Mouse (Mus musculus): ENCODE data around the gene Dctd. TPM values are rescaled to one million over a fixed set of nuclear protein-coding genes. Genes with fewer than 3 reads are reported as not detected.
A peak's percentile ranks its signal among the peaks of the same experiment; 100 is the strongest.
"Not testable (repeated sequence)": the region's sequence is repeated elsewhere in the genome, so short reads cannot be mapped to it uniquely, and the experiment has no call there.

Dctd gene
- polyA plus RNA-seq, 1 experiment from 2014 or later = 14.2 TPM

DNA sequence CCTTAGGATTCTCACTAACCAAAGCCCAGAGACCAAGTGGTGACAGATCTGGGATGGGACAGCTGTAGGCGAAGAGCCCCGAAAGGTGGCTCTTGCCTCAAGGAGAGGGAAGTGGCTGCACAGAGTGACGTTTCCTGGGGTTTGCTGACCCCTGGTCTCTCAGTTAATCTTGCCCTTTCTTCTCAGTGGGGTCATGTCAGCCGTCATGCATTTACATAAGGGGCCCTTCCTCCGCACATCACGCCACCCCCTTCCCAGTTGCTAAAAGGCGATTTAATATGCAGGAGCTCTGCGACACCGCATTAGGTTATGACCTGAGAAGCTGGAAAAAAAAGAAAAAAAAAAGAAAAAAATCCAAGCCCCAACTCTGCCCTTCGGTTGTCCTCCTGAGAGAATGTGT is 58.8 kb downstream of the Dctd start:
- no peaks in the 10 kb centered on the region for H3K36me3 ChIP-seq (ENCODE audit: control insufficient read depth, insufficient read depth, low read length)
- no peak overlapping the region for H3K4me3 ChIP-seq (ENCODE audit: low read depth, low read length)
- H3K4me1 ChIP-seq (ENCODE audit: control insufficient read depth, insufficient read depth, low read length) = peaks cover 14% of the 10 kb centered on the region
- 61% methylated on average over 10 of the region's 10 CpGs for WGBS
- ATAC-seq (no peak), DNase-seq (ENCODE audit: low spot score) (no peak)
- no peaks in the 10 kb centered on the region for H3K27me3 ChIP-seq (replicated peaks; ENCODE audit: control insufficient read depth, insufficient read depth, low read length)
- no peak overlapping the region for H3K27ac ChIP-seq (ENCODE audit: low read depth, low read length)
- no peak overlapping the region for H3K9ac ChIP-seq (ENCODE audit: low read length)
- H3K4me2 ChIP-seq (ENCODE audit: low read length) = no peak overlapping the region
- no peaks in the 10 kb centered on the region for H3K9me3 ChIP-seq (replicated peaks; ENCODE audit: control insufficient read depth, low read length)

DNA sequence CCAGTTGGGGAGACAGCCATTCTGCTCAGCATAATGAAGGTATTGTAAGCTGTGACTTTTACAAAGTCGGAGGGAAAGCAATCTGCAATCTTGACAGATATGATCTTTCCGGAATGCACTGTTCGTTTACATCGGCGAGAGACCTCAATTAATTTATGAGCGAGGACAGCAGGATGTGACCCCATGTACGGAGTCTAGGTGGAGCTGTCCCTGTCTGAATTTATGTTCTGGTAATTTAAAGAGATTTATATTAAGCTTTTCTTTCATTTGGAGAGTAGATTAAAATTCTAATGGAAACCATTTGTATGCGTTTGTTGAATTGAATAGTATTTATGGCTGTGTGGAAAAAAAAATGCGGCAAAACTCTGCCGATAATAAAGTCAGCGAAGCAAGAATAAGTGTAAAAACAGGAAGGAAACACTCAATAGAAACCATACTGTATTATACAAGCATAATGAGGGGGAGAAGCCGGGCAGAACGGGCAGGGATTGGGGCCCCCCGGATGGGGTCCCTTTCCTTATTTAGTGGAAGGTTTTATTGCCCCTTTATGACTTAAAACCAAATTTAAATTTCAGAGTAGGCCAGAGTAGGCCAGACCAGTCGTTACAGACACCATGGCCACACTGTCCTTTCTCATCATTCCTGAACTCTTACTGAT is 59.8 kb downstream of the Dctd start:
- Histone ChIP-seq H3K4me3 (ENCODE audit: low read depth, low read length) (no peak overlapping the region), H3K27ac (ENCODE audit: low read depth, low read length) (no peak overlapping the region), H3K9me3 (replicated peaks; ENCODE audit: control insufficient read depth, low read length) (no peaks in the 10 kb centered on the region), H3K36me3 (ENCODE audit: control insufficient read depth, insufficient read depth, low read length) (no peaks in the 10 kb centered on the region), H3K27me3 (replicated peaks; ENCODE audit: control insufficient read depth, insufficient read depth, low read length) (no peaks in the 10 kb centered on the region), H3K4me1 (ENCODE audit: control insufficient read depth, insufficient read depth, low read length) (peaks cover 5% of the 10 kb centered on the region), H3K9ac (ENCODE audit: low read length) (no peak overlapping the region), H3K4me2 (ENCODE audit: low read length) (no peak overlapping the region)
- no peak for ATAC-seq
- 59% methylated on average over 15 of the region's 15 CpGs for WGBS
- no peak for DNase-seq (ENCODE audit: low spot score)

DNA sequence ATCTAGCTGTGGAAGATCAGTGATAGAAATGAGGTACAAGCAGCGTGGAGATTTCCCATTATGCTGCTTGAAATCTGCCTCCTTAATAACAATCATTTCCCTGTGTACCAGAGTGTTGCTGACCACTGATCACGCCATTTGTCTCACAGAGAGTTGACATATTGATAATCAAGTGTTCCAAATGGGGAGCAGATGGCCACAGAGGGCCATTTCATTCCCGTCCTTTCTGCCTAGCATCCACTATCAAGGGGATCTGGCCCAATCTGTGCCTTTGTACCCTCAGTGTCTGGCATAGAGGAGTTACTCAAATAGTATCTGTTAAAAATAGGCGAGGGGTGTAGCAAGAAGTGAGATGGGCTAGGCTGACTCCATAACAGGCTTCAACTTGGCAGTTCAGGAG is 78.5 kb downstream of the Dctd start:
- H3K9me3 ChIP-seq (replicated peaks; ENCODE audit: control insufficient read depth, low read length) = no peaks in the 10 kb centered on the region
- H3K9ac ChIP-seq (ENCODE audit: low read length) = no peak overlapping the region
- peaks cover 6% of the 10 kb centered on the region; the same call in 1 of the 2 replicates for H3K4me1 ChIP-seq (ENCODE audit: control insufficient read depth, insufficient read depth, low read length)
- H3K4me3 ChIP-seq (ENCODE audit: low read depth, low read length) = no peak overlapping the region
- H3K27ac ChIP-seq (ENCODE audit: low read depth, low read length) = no peak overlapping the region
- no peaks in the 10 kb centered on the region for H3K36me3 ChIP-seq (ENCODE audit: control insufficient read depth, insufficient read depth, low read length)
- ATAC-seq (no peak), DNase-seq (ENCODE audit: low spot score) (no peak)
- no peaks in the 10 kb centered on the region for H3K27me3 ChIP-seq (replicated peaks; ENCODE audit: control insufficient read depth, insufficient read depth, low read length)
- 84% methylated on average over 4 of the region's 4 CpGs for WGBS
- H3K4me2 ChIP-seq (ENCODE audit: low read length) = no peak overlapping the region

DNA sequence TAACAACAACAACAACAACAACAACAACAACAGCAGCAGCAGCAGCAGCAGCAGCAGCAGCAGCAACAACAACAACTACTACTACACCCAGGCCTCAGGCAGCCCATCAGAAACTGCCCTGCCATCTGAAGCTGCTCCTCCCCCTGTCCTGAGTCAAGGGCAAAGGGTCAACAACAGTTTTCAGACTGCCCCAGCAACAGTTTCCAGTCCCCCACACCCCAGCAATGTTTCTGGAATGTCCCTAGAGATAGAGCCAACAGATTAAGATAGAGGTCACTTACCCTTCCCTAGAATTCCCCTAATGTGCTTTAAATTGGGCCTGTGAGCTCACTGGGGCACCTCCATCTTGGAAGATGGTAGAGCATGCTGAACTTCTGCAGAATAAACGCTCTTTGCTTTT is 79.0 kb downstream of the Dctd start:
- 100% methylated on average over 1 of the region's 1 CpGs for WGBS
- Histone ChIP-seq H3K27ac (ENCODE audit: low read depth, low read length) (0 out of 2 replicates have a peak overlapping the region, but pooled peaks have one; percentile 48), H3K27me3 (replicated peaks; ENCODE audit: control insufficient read depth, insufficient read depth, low read length) (no peaks in the 10 kb centered on the region), H3K9me3 (replicated peaks; ENCODE audit: control insufficient read depth, low read length) (no peaks in the 10 kb centered on the region), H3K4me1 (ENCODE audit: control insufficient read depth, insufficient read depth, low read length) (peaks cover 6% of the 10 kb centered on the region; the same call in 1 of the 2 replicates), H3K4me2 (ENCODE audit: low read length) (no peak overlapping the region), H3K4me3 (ENCODE audit: low read depth, low read length) (no peak overlapping the region), H3K9ac (ENCODE audit: low read length) (no peak overlapping the region), H3K36me3 (ENCODE audit: control insufficient read depth, insufficient read depth, low read length) (no peaks in the 10 kb centered on the region)
- no peak for DNase-seq (ENCODE audit: low spot score)
- no peak for ATAC-seq

DNA sequence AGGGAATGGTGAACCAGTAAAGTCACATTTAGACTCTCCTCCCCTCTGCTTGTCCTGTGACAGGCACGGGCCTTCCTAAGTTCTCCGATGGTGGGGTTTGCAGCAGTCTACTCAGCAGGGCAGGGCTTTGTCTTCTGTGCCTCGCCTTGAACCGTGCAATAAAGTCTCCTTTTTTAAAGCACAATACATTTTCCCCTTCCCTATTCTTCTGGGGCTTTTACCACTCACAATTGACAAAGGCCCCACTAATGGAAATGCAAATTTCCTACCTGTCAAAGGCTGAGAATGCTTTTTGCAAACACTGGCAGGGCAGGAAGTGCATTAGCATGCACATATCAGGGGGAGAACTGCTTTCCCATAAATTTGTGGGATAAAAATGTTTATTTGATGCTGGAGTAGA is 80.1 kb downstream of the Dctd start:
- peaks cover 6% of the 10 kb centered on the region; the same call in 1 of the 2 replicates for H3K4me1 ChIP-seq (ENCODE audit: control insufficient read depth, insufficient read depth, low read length)
- H3K9me3 ChIP-seq (replicated peaks; ENCODE audit: control insufficient read depth, low read length) = no peaks in the 10 kb centered on the region
- DNase-seq (ENCODE audit: low spot score) = peak; percentile 59
- ATAC-seq = peak; percentile 80; the same call in 1 of the 2 replicates
- 2% methylated on average over 4 of the region's 4 CpGs for WGBS
- H3K36me3 ChIP-seq (ENCODE audit: control insufficient read depth, insufficient read depth, low read length) = no peaks in the 10 kb centered on the region
- no peak overlapping the region for H3K9ac ChIP-seq (ENCODE audit: low read length)
- no peaks in the 10 kb centered on the region for H3K27me3 ChIP-seq (replicated peaks; ENCODE audit: control insufficient read depth, insufficient read depth, low read length)
- no peak overlapping the region for H3K4me3 ChIP-seq (ENCODE audit: low read depth, low read length)
- H3K27ac ChIP-seq (ENCODE audit: low read depth, low read length) = peak overlapping the region; percentile 48; the same call in 1 of the 2 replicates
- H3K4me2 ChIP-seq (ENCODE audit: low read length) = no peak overlapping the region

DNA sequence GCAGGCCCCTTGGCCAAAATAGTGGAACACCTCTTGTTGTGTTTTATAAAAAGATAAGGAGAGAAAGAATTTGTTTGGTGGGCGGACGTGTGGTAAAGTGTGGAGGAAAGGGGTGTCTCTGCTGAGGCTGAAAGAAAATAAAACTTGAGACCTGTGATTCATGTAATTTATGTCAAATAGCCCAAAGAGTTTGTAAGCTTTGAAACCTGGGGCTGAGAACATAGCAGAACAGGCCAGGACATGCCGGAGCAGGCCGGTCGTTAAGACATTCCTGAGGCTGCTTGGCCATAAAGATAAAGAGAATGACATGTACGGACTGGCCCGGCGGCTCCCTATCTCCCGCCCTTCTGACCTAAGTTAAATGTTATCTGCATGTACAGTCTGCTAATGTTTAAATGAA is 81.3 kb downstream of the Dctd start:
- DNase-seq (ENCODE audit: low spot score); H3K4me3 ChIP-seq (ENCODE audit: low read depth, low read length); H3K9me3 ChIP-seq (replicated peaks; ENCODE audit: control insufficient read depth, low read length); H3K4me1 ChIP-seq (ENCODE audit: control insufficient read depth, insufficient read depth, low read length); H3K27me3 ChIP-seq (replicated peaks; ENCODE audit: control insufficient read depth, insufficient read depth, low read length); H3K36me3 ChIP-seq (ENCODE audit: control insufficient read depth, insufficient read depth, low read length); H3K4me2 ChIP-seq (ENCODE audit: low read length); H3K27ac ChIP-seq (ENCODE audit: low read depth, low read length); ATAC-seq; H3K9ac ChIP-seq (ENCODE audit: low read length): not testable (repeated sequence)
- 94% methylated on average over 9 of the region's 9 CpGs for WGBS

DNA sequence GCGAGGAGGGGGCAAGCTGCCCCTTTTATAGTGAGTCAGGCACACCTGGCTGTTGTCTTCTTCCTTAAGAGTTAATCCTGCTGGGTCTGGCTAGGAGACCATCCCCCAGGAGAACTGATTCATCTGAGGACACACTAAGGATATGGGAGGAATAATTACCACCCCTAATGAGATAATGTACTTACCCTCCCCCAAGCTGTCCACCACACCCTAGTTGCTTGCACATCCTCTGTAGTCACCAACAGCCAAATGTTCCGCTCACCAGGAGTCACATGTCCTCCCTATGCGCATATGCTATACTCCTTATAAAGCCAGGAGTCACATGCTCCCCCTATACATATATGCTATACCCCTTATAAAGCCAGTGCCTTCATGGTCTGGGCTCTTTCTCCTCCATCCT is 82.1 kb downstream of the Dctd start:
- Histone ChIP-seq H3K4me3 (ENCODE audit: low read depth, low read length) (no peak overlapping the region), H3K36me3 (ENCODE audit: control insufficient read depth, insufficient read depth, low read length) (no peaks in the 10 kb centered on the region), H3K4me2 (ENCODE audit: low read length) (no peak overlapping the region), H3K27ac (ENCODE audit: low read depth, low read length) (no peak overlapping the region), H3K9ac (ENCODE audit: low read length) (no peak overlapping the region), H3K4me1 (ENCODE audit: control insufficient read depth, insufficient read depth, low read length) (peaks cover 6% of the 10 kb centered on the region; the same call in 1 of the 2 replicates), H3K9me3 (replicated peaks; ENCODE audit: control insufficient read depth, low read length) (no peaks in the 10 kb centered on the region), H3K27me3 (replicated peaks; ENCODE audit: control insufficient read depth, insufficient read depth, low read length) (no peaks in the 10 kb centered on the region)
- 97% methylated on average over 3 of the region's 3 CpGs for WGBS
- DNase-seq (ENCODE audit: low spot score) (no peak), ATAC-seq (no peak)

DNA sequence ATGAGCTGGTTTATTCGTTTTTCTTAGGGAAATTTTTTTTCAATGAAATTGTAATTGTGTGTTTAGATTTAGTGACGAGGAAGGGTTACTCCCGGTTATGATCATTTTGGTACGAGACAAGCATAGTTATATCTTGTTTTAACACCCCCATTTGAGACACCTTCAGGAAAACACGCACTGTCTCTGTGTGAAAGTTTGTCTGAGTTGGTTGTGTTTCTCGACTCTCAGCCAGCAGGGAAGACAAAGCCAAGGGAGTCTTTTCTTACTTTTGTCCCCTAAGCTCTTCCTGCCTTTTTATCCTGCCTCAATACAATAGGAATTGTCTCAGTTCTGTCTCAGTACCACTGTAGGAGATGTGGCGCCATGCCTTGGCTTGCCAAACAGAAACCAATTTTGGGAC is 84.9 kb downstream of the Dctd start:
- Histone ChIP-seq H3K27ac (ENCODE audit: low read depth, low read length) (no peak overlapping the region), H3K4me2 (ENCODE audit: low read length) (no peak overlapping the region), H3K4me1 (ENCODE audit: control insufficient read depth, insufficient read depth, low read length) (peaks cover under 1% of the 10 kb centered on the region; the same call in 1 of the 2 replicates), H3K27me3 (replicated peaks; ENCODE audit: control insufficient read depth, insufficient read depth, low read length) (no peaks in the 10 kb centered on the region), H3K4me3 (ENCODE audit: low read depth, low read length) (no peak overlapping the region), H3K9ac (ENCODE audit: low read length) (no peak overlapping the region), H3K9me3 (replicated peaks; ENCODE audit: control insufficient read depth, low read length) (no peaks in the 10 kb centered on the region), H3K36me3 (ENCODE audit: control insufficient read depth, insufficient read depth, low read length) (no peaks in the 10 kb centered on the region)
- DNase-seq (ENCODE audit: low spot score) = no peak
- ATAC-seq = no peak
- 81% methylated on average over 7 of the region's 7 CpGs for WGBS

DNA sequence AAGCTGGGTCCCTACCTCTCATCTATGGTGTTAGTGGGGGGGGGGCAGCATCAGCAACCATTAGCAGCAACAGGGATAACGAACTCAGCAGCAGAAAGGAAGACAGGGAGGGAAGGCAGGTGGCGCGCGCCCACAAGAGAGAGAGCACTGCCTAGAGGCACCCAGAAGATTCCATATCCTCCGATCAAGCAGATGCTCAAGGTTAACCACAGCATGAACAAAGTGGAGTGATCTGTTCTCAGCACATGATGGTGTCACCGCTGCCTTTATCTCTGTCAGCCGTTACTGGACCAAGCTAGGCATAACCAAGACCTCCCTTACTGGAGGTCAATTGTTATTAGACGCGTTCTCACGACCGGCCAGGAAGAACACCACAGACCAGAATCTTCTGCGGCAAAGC is 89.7 kb downstream of the Dctd start:
- 95% methylated on average over 12 of the region's 12 CpGs for WGBS

More for the DNA sequence above, 89.7 kb downstream of the Dctd start:
- DNase-seq (ENCODE audit: low spot score) (no peak), ATAC-seq (no peak)
- H3K36me3 ChIP-seq (ENCODE audit: control insufficient read depth, insufficient read depth, low read length) = no peaks in the 10 kb centered on the region
- H3K27ac ChIP-seq (ENCODE audit: low read depth, low read length) = no peak overlapping the region
- no peak overlapping the region for H3K4me3 ChIP-seq (ENCODE audit: low read depth, low read length)
- H3K9ac ChIP-seq (ENCODE audit: low read length) = no peak overlapping the region
- no peaks in the 10 kb centered on the region for H3K27me3 ChIP-seq (replicated peaks; ENCODE audit: control insufficient read depth, insufficient read depth, low read length)
- no peaks in the 10 kb centered on the region for H3K4me1 ChIP-seq (ENCODE audit: control insufficient read depth, insufficient read depth, low read length)
- H3K9me3 ChIP-seq (replicated peaks; ENCODE audit: control insufficient read depth, low read length) = no peaks in the 10 kb centered on the region
- H3K4me2 ChIP-seq (ENCODE audit: low read length) = no peak overlapping the region
